Mouse (Mus musculus): ENCODE measurements at regions not wholly inside any gene's neighbourhood (a gene's known extent, or its start where the extent isn't known, plus 50 kb on each side); places are given as distances from the start of the nearest gene placed in this dataset.

- Histone ChIP-seq H3K9me3 (no peaks in the 10 kb centered on the region), H3K27me3 (no peaks in the 10 kb centered on the region), H3K4me3 (no peak overlapping the region), H3K9ac (replicated peaks) (no peak overlapping the region), H3K36me3 (no peaks in the 10 kb centered on the region), H3K27ac (replicated peaks) (no peak overlapping the region), H3K4me1 (no peaks in the 10 kb centered on the region), H3K4me2 (replicated peaks) (no peak overlapping the region)
- no peak for ATAC-seq (ENCODE audit: low FRiP score, low read depth)
- WGBS, result 85% methylated on average over 2 of the region's 2 CpGs
Observed at GRCm38 (mm10) chr8:42107582-42107981, 690.7 kb upstream of the Frg1 start.

- Histone ChIP-seq H3K4me1 (no peaks in the 10 kb centered on the region), H3K4me2 (replicated peaks) (no peak overlapping the region), H3K27ac (replicated peaks) (no peak overlapping the region), H3K9ac (replicated peaks) (no peak overlapping the region), H3K9me3 (no peaks in the 10 kb centered on the region), H3K27me3 (no peaks in the 10 kb centered on the region), H3K36me3 (no peaks in the 10 kb centered on the region), H3K4me3 (no peak overlapping the region)
- 64% methylated on average over 1 of the region's 1 CpGs for WGBS
- ATAC-seq (ENCODE audit: low FRiP score, low read depth), result no peak
Observed at GRCm38 (mm10) chr8:42069314-42069713, 652.4 kb upstream of the Frg1 start.

GRCm38 (mm10) chr8:42043526-42043925 is 626.7 kb upstream of the Frg1 start:
- H3K4me1 ChIP-seq, result no peaks in the 10 kb centered on the region
- H3K4me2 ChIP-seq (replicated peaks), result no peak overlapping the region
- H3K27me3 ChIP-seq, result no peaks in the 10 kb centered on the region
- no peaks in the 10 kb centered on the region for H3K9me3 ChIP-seq
- ATAC-seq (ENCODE audit: low FRiP score, low read depth), result no peak
- H3K4me3 ChIP-seq, result no peak overlapping the region
- H3K27ac ChIP-seq (replicated peaks), result no peak overlapping the region
- no peak overlapping the region for H3K9ac ChIP-seq (replicated peaks)
- no peaks in the 10 kb centered on the region for H3K36me3 ChIP-seq
- 85% methylated on average over 5 of the region's 5 CpGs for WGBS

- Histone ChIP-seq H3K4me1 (no peaks in the 10 kb centered on the region), H3K27ac (replicated peaks) (no peak overlapping the region), H3K27me3 (no peaks in the 10 kb centered on the region), H3K4me2 (replicated peaks) (no peak overlapping the region), H3K36me3 (no peaks in the 10 kb centered on the region), H3K9me3 (no peaks in the 10 kb centered on the region), H3K9ac (replicated peaks) (no peak overlapping the region), H3K4me3 (no peak overlapping the region)
- no peak for ATAC-seq (ENCODE audit: low FRiP score, low read depth)
- 95% methylated on average over 2 of the region's 2 CpGs for WGBS
Observed at GRCm38 (mm10) chr8:42039245-42039644, 622.4 kb upstream of the Frg1 start.

GRCm38 (mm10) chr8:42026934-42027333 is 610.1 kb upstream of the Frg1 start:
- no peaks in the 10 kb centered on the region for H3K4me1 ChIP-seq
- WGBS, result 91% methylated on average over 1 of the region's 1 CpGs
- H3K27me3 ChIP-seq, result no peaks in the 10 kb centered on the region
- no peaks in the 10 kb centered on the region for H3K36me3 ChIP-seq
- H3K9ac ChIP-seq (replicated peaks), result no peak overlapping the region
- no peaks in the 10 kb centered on the region for H3K9me3 ChIP-seq
- H3K4me3 ChIP-seq, result no peak overlapping the region
- H3K4me2 ChIP-seq (replicated peaks), result no peak overlapping the region
- ATAC-seq (ENCODE audit: low FRiP score, low read depth), result no peak
- no peak overlapping the region for H3K27ac ChIP-seq (replicated peaks)

GRCm38 (mm10) chr8:42017786-42018185 is 600.9 kb upstream of the Frg1 start:
- Histone ChIP-seq H3K36me3 (no peaks in the 10 kb centered on the region), H3K27ac (replicated peaks) (no peak overlapping the region), H3K9me3 (no peaks in the 10 kb centered on the region), H3K4me3 (no peak overlapping the region), H3K4me1 (no peaks in the 10 kb centered on the region), H3K27me3 (no peaks in the 10 kb centered on the region), H3K9ac (replicated peaks) (no peak overlapping the region), H3K4me2 (replicated peaks) (no peak overlapping the region)
- WGBS, result 80% methylated on average over 3 of the region's 3 CpGs
- ATAC-seq (ENCODE audit: low FRiP score, low read depth), result no peak

GRCm38 (mm10) chr8:42003170-42003569 is 586.3 kb upstream of the Frg1 start:
- H3K27ac ChIP-seq (replicated peaks), result no peak overlapping the region
- H3K9ac ChIP-seq (replicated peaks), result no peak overlapping the region
- no peak overlapping the region for H3K4me3 ChIP-seq
- no peak for ATAC-seq (ENCODE audit: low FRiP score, low read depth)
- H3K4me2 ChIP-seq (replicated peaks), result no peak overlapping the region
- no peaks in the 10 kb centered on the region for H3K36me3 ChIP-seq
- no peaks in the 10 kb centered on the region for H3K4me1 ChIP-seq
- no peaks in the 10 kb centered on the region for H3K9me3 ChIP-seq
- no peaks in the 10 kb centered on the region for H3K27me3 ChIP-seq

- no peaks in the 10 kb centered on the region for H3K27me3 ChIP-seq
- 80% methylated on average over 8 of the region's 8 CpGs for WGBS
- no peak overlapping the region for H3K9ac ChIP-seq (replicated peaks)
- H3K4me1 ChIP-seq, result no peaks in the 10 kb centered on the region
- ATAC-seq (ENCODE audit: low FRiP score, low read depth), result no peak
- H3K27ac ChIP-seq (replicated peaks), result no peak overlapping the region
- H3K9me3 ChIP-seq, result no peaks in the 10 kb centered on the region
- no peaks in the 10 kb centered on the region for H3K36me3 ChIP-seq
- no peak overlapping the region for H3K4me3 ChIP-seq
- no peak overlapping the region for H3K4me2 ChIP-seq (replicated peaks)
Observed at GRCm38 (mm10) chr8:41989040-41989501, 572.2 kb upstream of the Frg1 start.

- Histone ChIP-seq H3K4me2 (replicated peaks) (no peak overlapping the region), H3K36me3 (no peaks in the 10 kb centered on the region), H3K27me3 (no peaks in the 10 kb centered on the region), H3K27ac (replicated peaks) (no peak overlapping the region), H3K4me3 (no peak overlapping the region), H3K9me3 (no peaks in the 10 kb centered on the region), H3K4me1 (no peaks in the 10 kb centered on the region), H3K9ac (replicated peaks) (no peak overlapping the region)
- ATAC-seq (ENCODE audit: low FRiP score, low read depth), result no peak
- 82% methylated on average over 5 of the region's 5 CpGs for WGBS
Observed at GRCm38 (mm10) chr8:41988216-41988615, 571.3 kb upstream of the Frg1 start.

- Histone ChIP-seq H3K36me3 (no peaks in the 10 kb centered on the region), H3K9ac (replicated peaks) (no peak overlapping the region), H3K27me3 (no peaks in the 10 kb centered on the region), H3K27ac (replicated peaks) (no peak overlapping the region), H3K9me3 (no peaks in the 10 kb centered on the region), H3K4me2 (replicated peaks) (no peak overlapping the region), H3K4me3 (no peak overlapping the region), H3K4me1 (no peaks in the 10 kb centered on the region)
- ATAC-seq (ENCODE audit: low FRiP score, low read depth), result no peak
Observed at GRCm38 (mm10) chr8:41987417-41987816, 570.5 kb upstream of the Frg1 start.

GRCm38 (mm10) chr8:41972416-41972815 is 555.5 kb upstream of the Frg1 start:
- Histone ChIP-seq H3K27me3 (no peaks in the 10 kb centered on the region), H3K4me3 (no peak overlapping the region), H3K4me1 (no peaks in the 10 kb centered on the region), H3K9ac (replicated peaks) (no peak overlapping the region), H3K9me3 (no peaks in the 10 kb centered on the region), H3K27ac (replicated peaks) (no peak overlapping the region), H3K4me2 (replicated peaks) (no peak overlapping the region), H3K36me3 (no peaks in the 10 kb centered on the region)
- ATAC-seq (ENCODE audit: low FRiP score, low read depth), result no peak
- WGBS, result 89% methylated on average over 2 of the region's 2 CpGs

- Histone ChIP-seq H3K4me3 (no peak overlapping the region), H3K9ac (replicated peaks) (no peak overlapping the region), H3K9me3 (no peaks in the 10 kb centered on the region), H3K27me3 (no peaks in the 10 kb centered on the region), H3K4me2 (replicated peaks) (no peak overlapping the region), H3K27ac (replicated peaks) (no peak overlapping the region), H3K36me3 (no peaks in the 10 kb centered on the region), H3K4me1 (no peaks in the 10 kb centered on the region)
- ATAC-seq (ENCODE audit: low FRiP score, low read depth), result no peak
- WGBS, result 87% methylated on average over 3 of the region's 3 CpGs
Observed at GRCm38 (mm10) chr8:41970536-41970935, 553.7 kb upstream of the Frg1 start.

- H3K4me3 ChIP-seq, result no peak overlapping the region
Observed at GRCm38 (mm10) chr8:41969408-41969807, 552.5 kb upstream of the Frg1 start.

More at GRCm38 (mm10) chr8:41969408-41969807, 552.5 kb upstream of the Frg1 start:
- H3K9me3 ChIP-seq, result no peaks in the 10 kb centered on the region
- 82% methylated on average over 3 of the region's 3 CpGs for WGBS
- no peaks in the 10 kb centered on the region for H3K27me3 ChIP-seq
- ATAC-seq (ENCODE audit: low FRiP score, low read depth), result no peak
- H3K27ac ChIP-seq (replicated peaks), result no peak overlapping the region
- H3K4me2 ChIP-seq (replicated peaks), result no peak overlapping the region
- H3K9ac ChIP-seq (replicated peaks), result no peak overlapping the region
- no peaks in the 10 kb centered on the region for H3K4me1 ChIP-seq
- no peaks in the 10 kb centered on the region for H3K36me3 ChIP-seq
